Mouse (Mus musculus): ENCODE results near the gene Mfsd6. TPM values are rescaled to one million over a fixed set of nuclear protein-coding genes. Genes with fewer than 3 reads are reported as not detected.

Mfsd6 gene
- polyA plus RNA-seq, 1 experiment from 2014 or later, result 0.79 TPM

- no peak for ATAC-seq (ENCODE audit: insufficient number of reproducible peaks, insufficient read depth, low FRiP score, low TSS enrichment, low read depth)
- Histone ChIP-seq H3K27ac (no peak overlapping the region), H3K4me2 (no peak overlapping the region), H3K4me3 (replicated peaks) (no peak overlapping the region), H3K9me3 (no peaks in the 10 kb centered on the region), H3K36me3 (no peaks in the 10 kb centered on the region), H3K9ac (replicated peaks) (no peak overlapping the region), H3K27me3 (no peaks in the 10 kb centered on the region), H3K4me1 (replicated peaks) (no peaks in the 10 kb centered on the region)
- WGBS, result 81% methylated on average over 5 of the region's 5 CpGs
Measured at GRCm38 (mm10) chr1:52742567-52742966, 15.3 kb upstream of the Mfsd6 start.

- Histone ChIP-seq H3K9me3 (no peaks in the 10 kb centered on the region), H3K27ac (no peak overlapping the region), H3K4me2 (no peak overlapping the region), H3K27me3 (peaks cover 13% of the 10 kb centered on the region; the same call in 1 of the 2 replicates), H3K4me1 (replicated peaks) (no peaks in the 10 kb centered on the region), H3K36me3 (no peaks in the 10 kb centered on the region), H3K9ac (replicated peaks) (no peak overlapping the region), H3K4me3 (replicated peaks) (no peak overlapping the region)
- WGBS, result 79% methylated on average over 4 of the region's 4 CpGs
- ATAC-seq (ENCODE audit: insufficient number of reproducible peaks, insufficient read depth, low FRiP score, low TSS enrichment, low read depth), result no peak
Measured at GRCm38 (mm10) chr1:52734208-52734607, 6.9 kb upstream of the Mfsd6 start.

GRCm38 (mm10) chr1:52730258-52730657, 3.0 kb upstream of the Mfsd6 start:
- ATAC-seq (ENCODE audit: insufficient number of reproducible peaks, insufficient read depth, low FRiP score, low TSS enrichment, low read depth), result no peak
- H3K4me3 ChIP-seq (replicated peaks), result no peak overlapping the region
- 83% methylated on average over 1 of the region's 1 CpGs for WGBS

GRCm38 (mm10) chr1:52728857-52729489, 1.7 kb upstream of the Mfsd6 start:
- 87% methylated on average over 5 of the region's 5 CpGs for WGBS
- Histone ChIP-seq H3K9ac (replicated peaks) (no peak overlapping the region), H3K27me3 (peaks cover 51% of the 10 kb centered on the region), H3K4me2 (no peak overlapping the region), H3K27ac (no peak overlapping the region), H3K36me3 (no peaks in the 10 kb centered on the region), H3K4me3 (replicated peaks) (no peak overlapping the region), H3K9me3 (no peaks in the 10 kb centered on the region), H3K4me1 (replicated peaks) (no peaks in the 10 kb centered on the region; the same call in 1 of the 2 replicates)
- ATAC-seq (ENCODE audit: insufficient number of reproducible peaks, insufficient read depth, low FRiP score, low TSS enrichment, low read depth), result no peak

More at GRCm38 (mm10) chr1:52730258-52730657, 3.0 kb upstream of the Mfsd6 start:
- H3K9me3 ChIP-seq, result no peaks in the 10 kb centered on the region
- H3K4me2 ChIP-seq, result no peak overlapping the region
- H3K36me3 ChIP-seq, result no peaks in the 10 kb centered on the region
- H3K27me3 ChIP-seq, result peaks cover 47% of the 10 kb centered on the region
- no peak overlapping the region for H3K9ac ChIP-seq (replicated peaks)
- no peaks in the 10 kb centered on the region; the same call in 1 of the 2 replicates for H3K4me1 ChIP-seq (replicated peaks)
- H3K27ac ChIP-seq, result no peak overlapping the region

- Histone ChIP-seq H3K4me3 (replicated peaks) (peak overlapping the region; percentile 87), H3K27ac (no peak overlapping the region), H3K9me3 (no peaks in the 10 kb centered on the region), H3K36me3 (no peaks in the 10 kb centered on the region), H3K9ac (replicated peaks) (peak overlapping the region; percentile 77), H3K4me2 (peak overlapping the region; percentile 100), H3K27me3 (peaks cover 54% of the 10 kb centered on the region), H3K4me1 (replicated peaks) (no peaks in the 10 kb centered on the region; the same call in 1 of the 2 replicates)
- under 1% methylated on average over 56 of the region's 56 CpGs for WGBS
- ATAC-seq (ENCODE audit: insufficient number of reproducible peaks, insufficient read depth, low FRiP score, low TSS enrichment, low read depth), result peak; percentile 58
Measured at GRCm38 (mm10) chr1:52726371-52727055, 749 bp downstream of the Mfsd6 start.

- 40% methylated on average over 4 of the region's 4 CpGs for WGBS
- H3K27me3 ChIP-seq, result peaks cover 27% of the 10 kb centered on the region
Measured at GRCm38 (mm10) chr1:52722586-52722985, 4.7 kb downstream of the Mfsd6 start.

GRCm38 (mm10) chr1:52719096-52719495, 8.2 kb downstream of the Mfsd6 start:
- no peak overlapping the region for H3K27ac ChIP-seq
- H3K4me3 ChIP-seq (replicated peaks), result no peak overlapping the region
- WGBS, result 68% methylated on average over 5 of the region's 5 CpGs
- H3K9ac ChIP-seq (replicated peaks), result no peak overlapping the region
- H3K36me3 ChIP-seq, result no peaks in the 10 kb centered on the region
- no peak for ATAC-seq (ENCODE audit: insufficient number of reproducible peaks, insufficient read depth, low FRiP score, low TSS enrichment, low read depth)
- peaks cover 4% of the 10 kb centered on the region; the same call in 1 of the 2 replicates for H3K27me3 ChIP-seq
- H3K4me1 ChIP-seq (replicated peaks), result no peaks in the 10 kb centered on the region
- H3K4me2 ChIP-seq, result no peak overlapping the region
- H3K9me3 ChIP-seq, result no peaks in the 10 kb centered on the region

More at GRCm38 (mm10) chr1:52722586-52722985, 4.7 kb downstream of the Mfsd6 start:
- Histone ChIP-seq H3K9ac (replicated peaks) (no peak overlapping the region), H3K9me3 (no peaks in the 10 kb centered on the region), H3K36me3 (no peaks in the 10 kb centered on the region), H3K4me2 (no peak overlapping the region), H3K4me3 (replicated peaks) (no peak overlapping the region), H3K27ac (no peak overlapping the region), H3K4me1 (replicated peaks) (no peaks in the 10 kb centered on the region; the same call in 1 of the 2 replicates)
- no peak for ATAC-seq (ENCODE audit: insufficient number of reproducible peaks, insufficient read depth, low FRiP score, low TSS enrichment, low read depth)

- H3K4me3 ChIP-seq (replicated peaks), result no peak overlapping the region
- no peak overlapping the region for H3K9ac ChIP-seq (replicated peaks)
- no peak for ATAC-seq (ENCODE audit: insufficient number of reproducible peaks, insufficient read depth, low FRiP score, low TSS enrichment, low read depth)
- H3K27ac ChIP-seq, result no peak overlapping the region
- H3K9me3 ChIP-seq, result no peaks in the 10 kb centered on the region
- H3K36me3 ChIP-seq, result no peaks in the 10 kb centered on the region
- H3K27me3 ChIP-seq, result peaks cover 3% of the 10 kb centered on the region; the same call in 1 of the 2 replicates
- no peak overlapping the region for H3K4me2 ChIP-seq
- WGBS, result 71% methylated on average over 3 of the region's 3 CpGs
- H3K4me1 ChIP-seq (replicated peaks), result no peaks in the 10 kb centered on the region
Measured at GRCm38 (mm10) chr1:52718068-52718748, 9.1 kb downstream of the Mfsd6 start.

GRCm38 (mm10) chr1:52714451-52714850, 12.8 kb downstream of the Mfsd6 start:
- no peak overlapping the region for H3K27ac ChIP-seq
- H3K27me3 ChIP-seq, result no peaks in the 10 kb centered on the region
- no peak for ATAC-seq (ENCODE audit: insufficient number of reproducible peaks, insufficient read depth, low FRiP score, low TSS enrichment, low read depth)
- H3K4me2 ChIP-seq, result no peak overlapping the region
- H3K4me3 ChIP-seq (replicated peaks), result no peak overlapping the region
- no peaks in the 10 kb centered on the region for H3K9me3 ChIP-seq
- 76% methylated on average over 1 of the region's 1 CpGs for WGBS
- no peaks in the 10 kb centered on the region for H3K36me3 ChIP-seq
- H3K4me1 ChIP-seq (replicated peaks), result no peaks in the 10 kb centered on the region
- H3K9ac ChIP-seq (replicated peaks), result no peak overlapping the region

GRCm38 (mm10) chr1:52714021-52714420, 13.2 kb downstream of the Mfsd6 start:
- Histone ChIP-seq H3K9me3 (no peaks in the 10 kb centered on the region), H3K4me2 (no peak overlapping the region), H3K9ac (replicated peaks) (no peak overlapping the region), H3K4me3 (replicated peaks) (no peak overlapping the region), H3K36me3 (no peaks in the 10 kb centered on the region), H3K4me1 (replicated peaks) (no peaks in the 10 kb centered on the region), H3K27ac (no peak overlapping the region), H3K27me3 (no peaks in the 10 kb centered on the region)
- WGBS, result 38% methylated on average over 3 of the region's 3 CpGs
- no peak for ATAC-seq (ENCODE audit: insufficient number of reproducible peaks, insufficient read depth, low FRiP score, low TSS enrichment, low read depth)

GRCm38 (mm10) chr1:52708745-52709144, 18.5 kb downstream of the Mfsd6 start:
- H3K4me2 ChIP-seq, result no peak overlapping the region
- H3K4me1 ChIP-seq (replicated peaks), result no peaks in the 10 kb centered on the region
- H3K36me3 ChIP-seq, result no peaks in the 10 kb centered on the region
- no peak overlapping the region for H3K27ac ChIP-seq
- H3K4me3 ChIP-seq (replicated peaks), result no peak overlapping the region
- H3K27me3 ChIP-seq, result no peaks in the 10 kb centered on the region
- H3K9ac ChIP-seq (replicated peaks), result no peak overlapping the region
- WGBS, result 85% methylated on average over 6 of the region's 6 CpGs
- no peaks in the 10 kb centered on the region for H3K9me3 ChIP-seq
- ATAC-seq (ENCODE audit: insufficient number of reproducible peaks, insufficient read depth, low FRiP score, low TSS enrichment, low read depth), result no peak

All from limb, embryonic 12.5 days (tissue).